Mouse (Mus musculus): ENCODE results near the gene Dyrk1a.
A peak's percentile ranks its signal among the peaks of the same experiment; 100 is the strongest.

Dyrk1a gene

GRCm38 (mm10) chr16:94559282-94559681 is 10.5 kb upstream of the Dyrk1a start:
- no peak for DNase-seq (ENCODE audit: low read depth)

DNA sequence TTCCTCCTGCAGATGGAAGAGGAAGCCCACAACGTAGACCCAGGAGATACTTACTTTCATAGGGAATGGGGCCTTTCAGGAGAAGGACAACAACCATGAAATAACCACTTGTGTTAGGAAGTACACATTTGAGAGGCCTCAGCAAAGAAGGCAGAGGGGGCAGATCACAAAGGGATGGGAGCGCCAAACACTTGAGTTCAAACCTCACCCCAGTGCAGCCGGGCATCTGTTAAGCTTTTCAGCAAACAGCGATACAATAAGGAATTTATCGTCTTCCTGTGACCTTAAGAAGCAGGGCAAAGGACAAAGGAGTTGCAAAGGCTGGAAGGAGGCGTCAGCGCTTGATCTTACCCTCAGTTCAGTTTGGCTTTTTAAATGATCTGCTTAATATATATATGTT is 10.0 kb upstream of the Dyrk1a start:
- no peak for DNase-seq (ENCODE audit: low read depth)

DNA sequence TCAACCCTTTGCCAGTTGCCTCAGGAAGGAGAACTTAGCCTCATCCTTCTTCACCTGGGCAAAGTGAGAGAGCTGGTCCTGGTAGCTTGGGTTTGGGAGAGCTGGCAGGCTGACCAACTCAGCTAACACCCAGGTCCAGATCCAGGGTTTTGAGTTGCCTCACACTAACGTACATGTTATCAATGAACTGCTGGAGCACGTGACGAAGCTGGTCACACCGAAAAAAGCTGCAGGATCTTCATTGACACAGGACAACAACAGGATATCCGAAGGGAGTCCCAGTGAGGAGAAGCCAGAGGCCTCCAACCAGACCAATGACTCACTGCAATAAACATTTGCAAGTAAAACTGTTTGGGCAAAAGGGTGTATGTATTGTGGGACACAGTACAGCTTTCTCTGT is 9.2 kb upstream of the Dyrk1a start:
- no peak for DNase-seq (ENCODE audit: low read depth)

DNA sequence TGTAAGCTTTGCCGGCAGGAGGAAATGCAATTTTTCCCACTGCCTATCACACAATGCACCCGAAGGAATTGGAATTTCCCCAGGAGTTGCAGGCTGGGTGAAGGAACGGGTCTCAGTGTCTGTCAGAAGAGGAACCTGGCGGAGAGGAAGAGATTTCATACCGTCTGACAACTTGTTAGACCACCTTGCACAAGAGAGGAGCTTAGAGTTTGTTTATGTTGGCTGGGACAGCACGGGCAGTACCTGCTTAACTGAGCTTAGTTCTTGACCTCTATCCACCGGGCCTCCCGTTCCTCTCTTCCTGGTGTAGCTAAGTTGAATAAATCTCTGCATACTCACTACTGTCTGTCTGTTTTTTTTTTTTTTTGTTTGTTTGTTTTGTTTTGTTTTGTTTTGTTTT is 3.7 kb upstream of the Dyrk1a start:
- no peak for DNase-seq (ENCODE audit: low read depth)

DNA sequence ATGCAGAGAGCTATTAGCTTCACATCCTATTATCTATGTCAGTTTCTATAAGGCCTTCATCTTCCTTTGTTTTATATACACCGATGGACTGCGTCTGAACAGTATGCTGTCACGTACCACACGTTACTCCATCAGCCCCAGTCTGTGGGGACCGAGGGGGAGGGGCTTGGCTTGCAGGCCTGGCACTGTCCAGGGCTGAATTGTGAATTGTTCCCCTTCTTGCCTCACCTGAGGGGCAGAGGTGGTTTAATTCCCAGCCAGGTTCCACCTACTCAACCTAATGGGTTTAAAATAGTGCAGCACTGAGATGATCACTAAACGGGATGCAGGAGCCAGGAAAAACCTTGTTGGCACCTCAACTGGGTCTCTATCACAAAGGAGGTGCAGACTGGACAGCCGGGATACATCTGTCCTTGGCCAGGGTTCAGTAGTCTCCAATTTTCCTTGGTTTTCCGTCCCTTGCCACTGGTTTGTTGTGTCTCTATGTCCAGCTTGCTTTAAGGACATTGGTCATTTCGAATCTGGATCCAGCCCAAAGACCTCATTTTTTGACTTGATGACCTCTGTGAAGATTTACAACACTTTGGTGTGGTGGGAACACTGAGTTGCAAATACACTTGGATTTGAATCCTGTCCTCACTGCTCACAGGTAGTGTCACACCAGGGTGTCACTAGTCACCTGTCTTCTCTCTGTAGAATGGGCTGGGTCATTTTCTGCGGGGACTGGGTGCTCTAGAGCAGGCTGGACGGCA is 2.8 kb upstream of the Dyrk1a start:
- no peak for DNase-seq (ENCODE audit: low read depth)

DNA sequence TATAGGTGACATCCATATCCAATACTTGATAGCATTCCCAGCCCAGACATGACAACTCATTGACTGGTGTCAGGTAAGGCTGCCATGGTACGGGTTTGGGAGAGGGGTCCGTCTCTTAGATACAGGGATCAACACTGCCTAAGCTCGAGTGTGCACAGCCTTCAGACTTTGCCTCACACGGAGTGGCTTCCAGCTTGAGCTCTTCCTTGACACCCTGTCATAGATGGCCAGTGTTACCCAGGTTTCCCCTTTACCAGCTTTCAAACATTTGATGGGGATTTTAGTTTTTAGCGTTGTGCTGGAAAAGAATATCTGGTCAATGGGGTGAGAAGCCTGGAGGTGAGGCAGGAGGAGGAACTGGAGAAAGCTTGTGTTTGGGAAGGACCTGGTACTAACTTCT is 2.1 kb upstream of the Dyrk1a start:
- DNase-seq (ENCODE audit: low read depth): no peak

DNA sequence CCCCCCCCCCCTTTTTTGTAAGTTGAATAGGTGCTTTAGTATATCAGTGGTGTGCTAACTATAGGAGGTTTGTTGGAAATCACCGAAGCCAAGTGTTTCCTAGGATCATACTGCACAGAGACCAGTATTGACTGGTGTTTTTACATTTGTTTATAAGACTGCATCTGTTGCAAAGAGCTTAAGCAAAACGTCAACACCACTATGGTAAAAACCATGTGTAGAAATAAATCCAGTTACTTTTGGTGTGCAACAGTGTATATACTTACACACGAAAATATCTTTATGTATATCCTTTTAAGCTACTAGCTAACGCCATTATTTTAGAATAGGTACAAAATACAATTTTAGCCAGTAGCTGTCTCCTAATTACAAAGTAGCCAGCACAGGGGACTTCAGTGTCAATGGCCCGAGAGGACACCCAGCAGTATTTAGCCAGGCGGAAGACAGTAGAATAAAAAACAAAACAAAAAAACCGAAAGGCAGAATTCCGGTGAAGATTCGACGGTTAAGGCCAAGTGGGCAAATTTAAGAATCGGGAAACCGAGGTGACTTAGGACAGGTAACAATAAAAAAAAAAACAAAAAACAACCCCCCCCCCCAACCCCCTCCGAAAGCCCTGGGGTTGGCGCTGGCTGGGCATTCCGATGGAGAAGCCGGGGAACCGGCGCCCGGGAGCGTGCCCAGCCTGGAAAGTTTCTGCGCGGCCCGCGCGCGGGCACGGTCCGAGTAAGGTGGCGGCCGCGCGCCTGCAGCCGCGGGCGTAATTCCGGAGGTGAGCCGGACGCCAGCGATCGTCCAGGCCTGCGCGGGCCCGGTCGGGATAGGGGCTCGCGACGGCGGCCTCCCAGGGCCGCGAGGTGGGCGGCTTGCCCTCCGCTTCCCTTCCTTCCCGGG is 1.2 kb upstream of the Dyrk1a start:
- DNase-seq (ENCODE audit: low read depth): peak; percentile 58

DNA sequence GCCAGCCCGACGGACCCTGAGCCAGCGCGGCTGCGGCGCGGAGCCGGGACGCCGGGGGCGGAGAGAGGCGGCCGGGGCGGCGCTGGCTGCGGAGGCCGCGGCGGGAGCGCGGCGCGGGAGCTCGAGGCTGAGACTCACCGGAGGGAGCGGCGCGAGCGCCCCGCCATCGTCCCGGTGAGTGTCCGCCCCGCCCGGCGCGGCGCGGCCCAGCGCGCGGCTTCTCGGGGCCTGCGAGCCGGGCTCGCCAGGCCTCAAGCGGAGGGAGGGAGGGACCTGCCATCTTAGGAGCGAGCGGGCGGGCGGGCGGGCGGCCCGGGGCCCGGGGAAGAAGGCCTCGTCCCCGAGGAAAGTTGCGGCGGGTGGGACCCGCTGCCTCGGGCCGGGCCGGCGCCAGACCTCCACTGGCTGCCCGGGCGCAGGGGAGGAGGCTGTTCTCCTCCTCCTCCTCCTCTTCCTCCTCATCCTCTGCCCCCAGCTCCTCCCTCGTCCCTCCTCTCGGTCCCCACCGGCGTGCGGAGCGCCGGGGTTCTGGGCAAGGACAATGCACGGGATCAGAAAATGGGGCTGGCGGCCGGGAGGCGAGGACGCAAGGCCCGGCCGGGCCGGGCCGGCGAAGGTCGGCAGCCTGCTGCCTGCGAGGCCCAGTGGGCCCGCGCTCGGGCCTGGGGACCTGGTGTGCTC is 691 bp downstream of the Dyrk1a start:
- peak; percentile 66 for DNase-seq (ENCODE audit: low read depth)

GRCm38 (mm10) chr16:94571111-94571993 is 1.5 kb downstream of the Dyrk1a start:
- peak; percentile 59 for DNase-seq (ENCODE audit: low read depth)

- peak; percentile 38 for DNase-seq (ENCODE audit: low read depth)
Measured at GRCm38 (mm10) chr16:94572422-94572821, 2.6 kb downstream of the Dyrk1a start.

GRCm38 (mm10) chr16:94574025-94574717 is 4.4 kb downstream of the Dyrk1a start:
- DNase-seq (ENCODE audit: low read depth): peak; percentile 42

DNA sequence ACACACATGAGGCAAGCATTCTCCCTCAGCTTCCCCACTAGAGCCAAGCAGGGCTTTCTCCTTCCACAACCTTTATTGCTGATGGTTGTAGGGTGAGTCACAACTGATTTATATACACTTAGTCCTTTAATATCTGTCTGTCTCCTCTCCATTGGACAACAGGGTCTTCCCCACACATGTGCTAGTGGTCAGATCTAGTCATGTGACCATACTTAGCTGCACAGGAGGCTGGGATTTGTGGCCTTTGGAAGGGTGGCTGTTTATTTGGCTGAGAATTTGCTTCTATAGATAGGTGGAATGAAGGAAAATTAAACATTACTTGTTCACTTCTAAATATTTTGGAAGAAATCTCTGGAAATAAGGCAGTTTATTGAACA is 4.9 kb downstream of the Dyrk1a start:
- no peak for DNase-seq (ENCODE audit: low read depth)

GRCm38 (mm10) chr16:94575757-94576156 is 5.9 kb downstream of the Dyrk1a start:
- no peak for DNase-seq (ENCODE audit: low read depth)

DNA sequence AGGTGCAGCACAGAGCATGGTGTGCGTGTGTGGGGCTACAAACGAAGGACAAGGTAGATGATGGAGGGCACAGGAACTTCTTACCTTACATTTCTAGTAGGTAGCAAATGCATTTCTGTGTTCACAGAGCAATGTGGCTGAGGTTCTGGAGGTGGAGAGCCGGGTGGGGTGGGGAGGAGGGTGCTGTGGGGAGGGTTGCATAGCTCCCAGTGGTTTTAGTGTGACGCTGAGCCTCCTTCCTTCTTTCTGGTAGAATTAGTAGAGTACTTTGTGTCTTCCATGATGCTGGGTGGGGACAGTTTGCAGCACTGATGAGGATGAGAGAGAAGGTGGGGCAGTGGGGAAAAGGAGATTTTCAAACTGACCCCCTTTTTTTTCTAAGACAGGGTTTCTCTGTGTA is 9.5 kb downstream of the Dyrk1a start:
- DNase-seq (ENCODE audit: low read depth): peak; percentile 33

GRCm38 (mm10) chr16:94580844-94581405 is 11.1 kb downstream of the Dyrk1a start:
- peak; percentile 45 for DNase-seq (ENCODE audit: low read depth)

- DNase-seq (ENCODE audit: low read depth): no peak
Measured at GRCm38 (mm10) chr16:94586349-94586990, 16.7 kb downstream of the Dyrk1a start.

GRCm38 (mm10) chr16:94587461-94587860 is 17.7 kb downstream of the Dyrk1a start:
- DNase-seq (ENCODE audit: low read depth): no peak

- no peak for DNase-seq (ENCODE audit: low read depth)
Measured at GRCm38 (mm10) chr16:94588171-94588570, 18.4 kb downstream of the Dyrk1a start.

DNA sequence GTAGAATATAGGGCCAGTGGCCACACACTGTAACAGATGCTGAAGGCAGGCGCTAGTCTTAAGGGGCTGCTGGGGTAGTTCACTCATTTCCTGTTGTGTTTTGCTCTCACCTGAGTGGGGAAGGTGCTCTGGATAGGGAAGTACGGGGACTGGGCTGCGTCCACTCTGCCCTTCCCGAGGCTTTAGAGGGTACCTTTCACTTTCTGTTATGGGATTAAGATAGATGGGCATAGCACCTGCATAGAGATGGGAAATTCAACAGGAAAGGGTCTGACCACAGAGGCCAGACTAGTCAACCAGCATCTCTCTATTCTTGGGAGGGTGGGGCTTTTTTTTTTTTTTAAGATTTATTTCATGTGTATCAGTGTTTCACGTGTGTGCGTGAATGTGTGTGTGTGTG is 19.2 kb downstream of the Dyrk1a start:
- peak; percentile 61 for DNase-seq (ENCODE audit: low read depth)

DNA sequence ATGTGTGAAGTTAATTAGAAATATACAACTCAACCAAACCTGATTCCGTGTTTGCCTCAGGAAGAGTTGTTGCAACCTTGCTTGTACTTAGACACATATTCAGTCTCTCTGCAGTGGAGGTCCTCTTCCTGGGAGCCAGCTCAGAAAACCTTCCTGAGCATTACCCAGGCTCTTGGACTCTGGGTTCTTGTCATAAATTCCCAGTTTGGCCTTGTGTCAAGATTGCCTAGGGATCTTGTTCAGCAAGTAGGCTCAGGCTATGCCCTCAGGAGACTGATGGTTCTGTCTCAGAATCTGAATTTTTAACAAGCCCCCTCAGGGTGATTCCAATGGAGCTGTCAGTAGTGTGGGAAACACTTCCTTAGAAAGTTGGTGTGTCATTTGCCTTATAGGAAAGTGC is 19.8 kb downstream of the Dyrk1a start:
- no peak for DNase-seq (ENCODE audit: low read depth)
